Mouse (Mus musculus) embryo, embryonic 10 days (tissue): ENCODE results near the gene Qrich1.
A peak's percentile ranks its signal among the peaks of the same experiment; 100 is the strongest.

Source experiments
- DNase-seq: peaks from one replicate; pipeline ENCODE4 v3.0.0-alpha.2; 2015; ENCODE audit warnings: low spot score

Gene Qrich1

GRCm38 (mm10) chr9:108516380-108517251, at the start of gene Qrich1:
Qrich1 (plus strand) TSS chr9:108516806.
- peak; percentile 99 for DNase-seq

GRCm38 (mm10) chr9:108469430-108469829, 47.2 kb upstream of the Qrich1 start:
- DNase-seq: no peak

GRCm38 (mm10) chr9:108469845-108470244, 46.8 kb upstream of the Qrich1 start:
- DNase-seq: no peak

GRCm38 (mm10) chr9:108474528-108474927, 42.1 kb upstream of the Qrich1 start:
- DNase-seq: no peak

- DNase-seq: peak; percentile 81
Measured at GRCm38 (mm10) chr9:108478638-108479156, 37.9 kb upstream of the Qrich1 start.

- peak; percentile 31 for DNase-seq
Measured at GRCm38 (mm10) chr9:108479241-108479640, 37.4 kb upstream of the Qrich1 start.

- DNase-seq: peak; percentile 93
Measured at GRCm38 (mm10) chr9:108479721-108480351, 36.8 kb upstream of the Qrich1 start, which contains the start of gene Lamb2. Lamb2 (plus strand) TSS chr9:108479736.

GRCm38 (mm10) chr9:108480813-108481519, 35.6 kb upstream of the Qrich1 start:
- DNase-seq: no peak

GRCm38 (mm10) chr9:108481520-108482210, 34.9 kb upstream of the Qrich1 start:
- no peak for DNase-seq

- DNase-seq: no peak
Measured at GRCm38 (mm10) chr9:108483051-108483790, 33.4 kb upstream of the Qrich1 start.

GRCm38 (mm10) chr9:108484021-108484420, 32.6 kb upstream of the Qrich1 start:
- no peak for DNase-seq

GRCm38 (mm10) chr9:108485301-108485875, 31.2 kb upstream of the Qrich1 start:
- DNase-seq: no peak

- DNase-seq: no peak
Measured at GRCm38 (mm10) chr9:108486973-108487530, 29.6 kb upstream of the Qrich1 start.

GRCm38 (mm10) chr9:108488403-108488802, 28.2 kb upstream of the Qrich1 start:
- no peak for DNase-seq

GRCm38 (mm10) chr9:108489215-108489614, 27.4 kb upstream of the Qrich1 start:
- no peak for DNase-seq

GRCm38 (mm10) chr9:108489702-108490558, 26.7 kb upstream of the Qrich1 start:
- DNase-seq: no peak

- DNase-seq: peak; percentile 99
Measured at GRCm38 (mm10) chr9:108490559-108491285, 25.9 kb upstream of the Qrich1 start, which contains the start of gene Usp19. Usp19 (plus strand) TSS chr9:108490602.

GRCm38 (mm10) chr9:108491286-108491580, 25.4 kb upstream of the Qrich1 start:
- no peak for DNase-seq
